Comparison of ENCODE assay signal across 9 mouse cellular contexts in genomic region chr19:56391307-56392046, GRCm38 (mm10). TPM values are rescaled to one million over a fixed set of nuclear protein-coding genes. Genes with fewer than 3 reads are reported as not detected.
A peak's percentile ranks its signal among the peaks of the same experiment; 100 is the strongest.
DNase-seq lines count a peak whose midpoint lies in the region; ATAC-seq and TF ChIP-seq lines count a peak whose summit lies in the region.
"Had no signal": no experiment of that assay in that cellular context is flagged by ENCODE, and none has a peak within 500 bp of the region (broad histone marks: within the 10 kb centered on the region; RNA-seq: fewer than 3 reads in every experiment).

No protein-coding gene starts in this region.

- intact Hi-C loops in gastrocnemius, adult 2 months (cut with DNase I), result no loop called here

- peaks cover 2% of the 10 kb centered on the region for H3K36me3 ChIP-seq in G1E (replicated peaks)
- no peaks in the 10 kb centered on the region for H3K36me3 ChIP-seq in liver, embryonic 11.5 days (ENCODE audit: control insufficient read depth, insufficient read depth, low read length)

- no peaks in the 10 kb centered on the region for H3K9me3 ChIP-seq in G1E (replicated peaks)
- H3K9me3 ChIP-seq in liver, embryonic 11.5 days (ENCODE audit: control insufficient read depth, low read length), result no peaks in the 10 kb centered on the region

- 40% methylated on average over 6 of the region's 6 CpGs for WGBS in liver, embryonic 11.5 days

- H3K4me3 ChIP-seq in gastrocnemius, adult 2 months, result no peak overlapping the region
- peak overlapping the region; percentile 54; the same call in 1 of the 2 replicates for H3K4me3 ChIP-seq in G1E (ENCODE audit: low read depth, low read length)
- H3K4me3 ChIP-seq in liver, embryonic 11.5 days (ENCODE audit: low read depth, low read length), result no peak overlapping the region

- TF ChIP-seq CTCF in gastrocnemius, adult 2 months (IDR thresholded peaks at IDR 0.05), result no peak
- no peak for TF ChIP-seq CTCF in G1E (IDR thresholded peaks at IDR 0.05; ENCODE audit: low read depth, low read length)

- H3K4me1 ChIP-seq in G1E (ENCODE audit: insufficient read depth, low read depth, low read length), result peaks cover 59% of the 10 kb centered on the region
- peaks cover 53% of the 10 kb centered on the region for H3K4me1 ChIP-seq in liver, embryonic 11.5 days (replicated peaks; ENCODE audit: control insufficient read depth, insufficient read depth, low read length)

- peak overlapping the region; percentile 96 for H3K27ac ChIP-seq in gastrocnemius, adult 2 months
- peak overlapping the region; percentile 88 for H3K27ac ChIP-seq in liver, embryonic 11.5 days (ENCODE audit: low read depth, low read length)

- peak overlapping the region; percentile 56 for H3K4me2 ChIP-seq in liver, embryonic 11.5 days

- H3K27me3 ChIP-seq in G1E (ENCODE audit: insufficient read depth, low read length), result no peaks in the 10 kb centered on the region
- H3K27me3 ChIP-seq in liver, embryonic 11.5 days (replicated peaks; ENCODE audit: control insufficient read depth, insufficient read depth, low read length), result no peaks in the 10 kb centered on the region; the same call in 1 of the 2 replicates

- peak overlapping the region; percentile 41 for H3K9ac ChIP-seq in liver, embryonic 11.5 days (ENCODE audit: low read depth, low read length)

- no peak for DNase-seq in gastrocnemius, adult 2 months
- no peak for DNase-seq in gastrocnemius, adult 8-10 months (ENCODE audit: low spot score in 2 of 2)
- peak; percentile 92 for DNase-seq in G1E (ENCODE audit: low spot score)
- DNase-seq in liver, embryonic 11.5 days (ENCODE audit: low spot score), result peak; percentile 67
- no peak for DNase-seq in left cerebral cortex, adult 8-10 months (ENCODE audit: low spot score in 2 of 2)
- no peak for DNase-seq in gastrocnemius, postnatal 10 days
- no peak for DNase-seq in cerebellum, postnatal 36 days

- peak; percentile 99 for ATAC-seq in G1E (ENCODE audit: extremely low read depth, insufficient number of reproducible peaks, low FRiP score, poor library complexity, severe bottlenecking)
- ATAC-seq in liver, embryonic 11.5 days (replicated peaks; ENCODE audit: low FRiP score), result peak; percentile 99
- ATAC-seq in neutrophil, adult 5-6 weeks (ENCODE audit: extremely low read depth, insufficient number of reproducible peaks, low FRiP score, poor library complexity, severe bottlenecking), result peak; percentile 51; the same call in 1 of the 2 replicates
- ATAC-seq: inflammation-experienced regulatory T-cells, adult 6 months had no signal

RNA-seq across cellular contexts. Expression of gene Nrap, which starts 1.6 kb away (rescaled TPM):
- 100 to 1,000 TPM; 675 to 914 TPM for total RNA-seq in gastrocnemius, adult 2 months (2021)
- total RNA-seq in gastrocnemius, adult 8-10 months (2022), result 100 to 1,000 TPM; 779 to 919 (median 871) TPM
- total RNA-seq in G1E (2014; fragmentation: Nextera tagmentation) (0.23 and 0.24 TPM in 2 replicates), G1E (2017) (0.05 and 0.06 TPM in 2 replicates)
- 0.02 and 0.03 TPM in 2 replicates for polyA plus RNA-seq in G1E (2012)
- polyA plus RNA-seq in liver, embryonic 11.5 days (2014; fragmentation: Nextera tagmentation; extraction: Ambion mirVana), result 0.09 and 0.14 TPM in 2 replicates
- not detected in 2 replicates for total RNA-seq in neutrophil, adult 5-6 weeks (2017)
- total RNA-seq in left cerebral cortex, adult 8-10 months (2022), result 1 to 10 TPM in 1 of 4 experiments, under 1 TPM in 3; 0.72 to 1.1 (median 0.86) TPM
- 100 to 1,000 TPM; 478 to 505 TPM for total RNA-seq in gastrocnemius, postnatal 10 days (2021)
- polyA plus RNA-seq: inflammation-experienced regulatory T-cells, adult 6 months had no signal

RNA-seq across cellular contexts. Expression of gene Casp7, which starts 5.5 kb away (rescaled TPM):
- 1 to 10 TPM; 2.4 to 4.9 TPM for total RNA-seq in gastrocnemius, adult 2 months (2021)
- total RNA-seq in gastrocnemius, adult 8-10 months (2022), result 1 to 10 TPM; 3.1 to 5.9 (median 4.7) TPM
- total RNA-seq in G1E (2014; fragmentation: Nextera tagmentation) (77.6 and 86.8 TPM in 2 replicates), G1E (2017) (41.0 and 43.2 TPM in 2 replicates)
- 9.9 and 14.5 TPM in 2 replicates for polyA plus RNA-seq in G1E (2012)
- polyA plus RNA-seq in liver, embryonic 11.5 days (2014; fragmentation: Nextera tagmentation; extraction: Ambion mirVana), result 23.9 and 26.4 TPM in 2 replicates
- total RNA-seq in neutrophil, adult 5-6 weeks (2017), result 16.5 and 17.9 TPM in 2 replicates
- 1 to 10 TPM; 3.7 to 4.6 (median 4.0) TPM for total RNA-seq in left cerebral cortex, adult 8-10 months (2022)
- total RNA-seq in gastrocnemius, postnatal 10 days (2021), result 10 to 100 TPM in 1 of 2 experiments, 1 to 10 TPM in 1; 9.9 to 12.9 TPM

Comparison
In these comparisons a context has a peak if more than half of its experiments do, and no peak if none do; other contexts are left out.
1. DNase-seq: peak in G1E (single experiment) and liver, embryonic 11.5 days (single experiment); none in gastrocnemius, adult 2 months (single experiment), gastrocnemius, adult 8-10 months (0 of 2), left cerebral cortex, adult 8-10 months (0 of 2), gastrocnemius, postnatal 10 days (single experiment) and cerebellum, postnatal 36 days (0 of 2).
2. RNA of gene Nrap, which starts 1.6 kb away (total RNA-seq): 675 to 914 TPM in gastrocnemius, adult 2 months, 779 to 919 TPM in gastrocnemius, adult 8-10 months and 478 to 505 TPM in gastrocnemius, postnatal 10 days; 0.72 to 1.1 TPM in left cerebral cortex, adult 8-10 months, 0.05 to 0.24 TPM in G1E and not detected in neutrophil, adult 5-6 weeks; every median in the first group is over 100 times any median in the second.
3. Peak in every context shown above with its lines, with median percentiles within 50 percentile points of each other: ATAC-seq.